Mouse (Mus musculus) MN1 (cell line): ENCODE measurements at regions not wholly inside any gene's neighbourhood (a gene's known extent, or its start where the extent isn't known, plus 50 kb on each side); places are given as distances from the start of the nearest gene placed in this dataset.
"Not testable (repeated sequence)": the region's sequence is repeated elsewhere in the genome, so short reads cannot be mapped to it uniquely, and the experiment has no call there.

Experiments
- DNase-seq: peaks from one replicate; pipeline ENCODE4 v3.0.0-alpha.2; 2016; ENCODE audit warnings: low spot score

GRCm38 (mm10) chr10:20891426-20891825 lies 60.9 kb upstream of the Ahi1 start:
- no peak for DNase-seq

GRCm38 (mm10) chr10:20883618-20884017 lies 68.7 kb upstream of the Ahi1 start:
- no peak for DNase-seq

GRCm38 (mm10) chr10:20882599-20882998 lies 69.7 kb upstream of the Ahi1 start:
- DNase-seq: no peak

DNA sequence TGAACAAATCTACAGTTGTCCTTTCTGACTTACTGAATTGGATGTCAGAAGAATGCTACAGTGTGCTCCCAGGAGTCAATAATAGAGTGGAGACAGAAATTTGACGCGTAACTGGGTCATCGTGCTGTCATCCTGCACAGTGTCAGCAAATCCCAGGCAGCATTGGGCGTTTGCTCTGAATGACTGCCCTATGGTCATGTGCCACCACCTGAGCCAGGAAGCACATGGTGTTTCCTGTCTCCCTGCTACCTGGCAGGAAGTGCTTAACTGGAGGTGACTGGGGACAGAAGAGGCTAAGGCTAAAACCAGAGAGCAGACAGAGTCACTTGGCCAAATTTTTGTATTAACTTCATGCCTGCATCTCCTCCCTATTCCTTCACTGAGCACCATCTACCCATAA lies 72.1 kb upstream of the Ahi1 start:
- DNase-seq: no peak

- DNase-seq: no peak
Observed at GRCm38 (mm10) chr10:20879482-20879881, 72.9 kb upstream of the Ahi1 start.

DNA sequence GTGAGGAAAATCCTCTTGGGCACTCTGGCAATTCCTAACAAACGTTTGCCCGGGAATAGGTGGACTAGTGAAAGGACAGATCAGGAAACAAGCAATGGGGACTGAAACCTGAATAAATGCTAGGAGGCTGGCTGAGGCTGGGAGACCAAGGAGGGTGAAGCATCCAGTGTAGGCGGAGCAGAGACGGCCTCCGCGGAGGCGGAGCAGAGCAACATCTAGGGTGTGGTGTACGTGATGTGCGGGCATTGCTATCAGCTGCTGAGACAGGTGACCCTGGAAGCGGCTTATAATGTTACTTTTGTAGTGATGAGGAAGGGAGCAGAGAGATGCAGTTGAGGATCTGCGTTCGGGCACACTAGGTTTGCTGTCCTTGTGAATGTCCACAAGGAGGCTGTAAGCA lies 85.3 kb upstream of the Ahi1 start:
- DNase-seq: no peak

GRCm38 (mm10) chr10:20865031-20865430 lies 87.3 kb upstream of the Ahi1 start:
- DNase-seq: no peak

GRCm38 (mm10) chr10:20857413-20857812 lies 94.9 kb upstream of the Ahi1 start:
- DNase-seq: no peak

- DNase-seq: no peak
Observed at GRCm38 (mm10) chr10:20854621-20855363, 97.6 kb upstream of the Ahi1 start.

- DNase-seq: no peak
Observed at GRCm38 (mm10) chr10:20847287-20847686, 105.1 kb upstream of the Ahi1 start.

DNA sequence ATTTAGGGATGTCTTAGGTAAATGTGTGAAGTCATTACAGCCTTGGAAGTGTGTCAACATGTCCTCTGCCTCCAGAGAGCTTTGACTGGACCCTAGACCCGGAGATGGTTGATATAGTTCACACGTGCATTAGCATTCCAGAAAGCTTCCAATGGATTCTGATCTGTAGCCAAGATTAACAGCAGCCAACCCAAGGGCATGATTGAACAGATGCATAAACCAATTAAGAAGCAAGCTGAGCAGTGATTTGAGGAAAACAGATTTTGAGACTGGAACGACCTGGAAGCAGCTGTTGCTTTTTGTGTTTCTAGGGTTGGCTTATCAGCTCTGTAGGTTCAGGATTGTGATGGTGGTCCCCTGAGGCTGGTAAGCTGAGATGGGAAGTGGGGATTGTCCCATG lies 109.1 kb upstream of the Ahi1 start:
- no peak for DNase-seq

- DNase-seq: no peak
Observed at GRCm38 (mm10) chr10:20842131-20842530, 110.2 kb upstream of the Ahi1 start.

- DNase-seq: no peak
Observed at GRCm38 (mm10) chr10:20841430-20842040, 110.8 kb upstream of the Ahi1 start.

- no peak for DNase-seq
Observed at GRCm38 (mm10) chr10:20838685-20839425, 113.5 kb upstream of the Ahi1 start.

DNA sequence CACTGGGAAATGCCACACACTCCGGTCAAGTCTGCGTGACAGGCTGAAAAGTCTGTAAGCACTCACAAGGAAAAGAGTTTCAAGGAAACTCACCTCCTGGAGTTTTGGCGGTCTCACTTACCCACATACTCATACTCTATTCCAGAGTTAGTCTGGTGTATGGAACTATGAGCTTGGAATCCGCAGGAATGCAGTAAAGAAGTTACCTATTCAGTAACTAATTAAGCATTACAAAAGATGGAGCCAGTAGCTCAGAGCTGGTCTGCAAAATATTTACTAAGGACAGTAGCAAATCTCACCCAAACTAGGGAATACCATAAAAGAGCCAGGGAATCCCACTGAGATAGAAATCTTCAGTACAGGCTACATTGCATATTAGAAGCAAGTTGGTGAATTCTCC lies 111.9 kb upstream of the Pde7b start:
- not testable (repeated sequence) for DNase-seq

- no peak for DNase-seq
Observed at GRCm38 (mm10) chr10:20834806-20835575, 110.1 kb upstream of the Pde7b start.

GRCm38 (mm10) chr10:20828304-20828703 lies 103.4 kb upstream of the Pde7b start:
- DNase-seq: no peak

- DNase-seq: no peak
Observed at GRCm38 (mm10) chr10:20827473-20827872, 102.6 kb upstream of the Pde7b start.

DNA sequence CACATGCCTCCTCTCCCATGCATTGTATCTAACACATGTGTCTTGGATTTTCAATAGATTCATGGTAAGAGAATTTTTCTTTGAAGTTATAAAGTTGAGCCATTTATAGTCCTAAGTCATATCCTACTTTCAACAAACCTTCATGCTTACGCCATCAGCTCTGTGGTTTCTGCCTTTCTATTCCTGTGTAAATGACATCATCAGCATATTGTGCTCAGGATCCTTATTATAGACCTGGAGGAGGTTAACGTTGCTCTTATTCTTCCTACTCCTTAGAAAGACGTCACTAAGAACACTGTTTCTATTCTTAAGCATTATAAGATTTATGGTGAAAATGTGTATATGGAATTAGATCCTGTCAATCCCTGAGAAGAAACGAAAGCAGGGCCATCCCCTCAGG lies 93.7 kb upstream of the Pde7b start:
- no peak for DNase-seq

DNA sequence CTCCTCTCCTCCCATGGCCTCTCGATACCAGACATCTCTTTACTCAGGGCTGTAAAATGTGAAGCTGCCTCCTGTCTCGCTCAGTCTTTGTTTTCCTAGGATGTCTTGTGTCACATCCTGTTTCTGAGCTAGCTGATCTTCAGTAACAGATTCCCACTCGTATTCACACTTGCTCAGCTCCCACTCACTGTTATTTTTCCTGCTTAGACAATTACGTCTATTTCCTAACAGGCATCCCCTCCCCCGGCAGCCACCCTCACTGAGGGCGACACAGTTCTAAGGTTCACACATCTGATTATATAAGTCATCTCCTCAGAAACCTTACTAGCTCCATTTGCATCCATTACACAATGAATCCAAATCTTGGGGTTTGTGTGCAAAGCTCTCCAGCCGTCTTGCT lies 74.9 kb upstream of the Pde7b start:
- DNase-seq: no peak

GRCm38 (mm10) chr10:20798400-20798799 lies 73.5 kb upstream of the Pde7b start:
- DNase-seq: no peak

DNA sequence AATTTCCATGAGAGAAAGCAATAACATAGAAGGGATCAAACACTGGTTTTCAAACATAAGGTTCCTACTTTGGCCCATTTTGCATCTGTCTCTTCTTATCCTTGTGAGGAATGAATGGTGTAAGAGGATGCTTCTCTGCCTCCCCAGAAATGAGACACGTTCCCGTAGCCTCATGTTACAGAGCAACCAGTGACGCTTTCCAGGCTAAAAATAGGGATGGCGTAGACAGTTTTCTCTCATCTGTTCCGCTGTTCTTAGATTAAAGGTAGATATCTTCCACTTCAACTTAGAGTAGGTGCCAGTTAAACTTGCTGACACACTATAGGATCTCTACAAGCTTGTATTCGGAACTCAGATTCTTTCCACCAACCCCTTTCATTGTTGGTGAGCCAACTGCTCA lies 69.1 kb upstream of the Pde7b start:
- no peak for DNase-seq
